Mouse (Mus musculus) forebrain, embryonic 11.5 days (tissue): ENCODE results near the gene Fam219a. TPM values are rescaled to one million over a fixed set of nuclear protein-coding genes. Genes with fewer than 3 reads are reported as not detected.

Experiments used
- ATAC-seq: fragments of 200-750 bp; cut with Nextera tagmentation; replicated peaks from 2 replicates; pipeline ENCODE4 v1.8.0; 2017; ENCODE audit warnings: moderate TSS enrichment; ENCODE audit not compliant: low FRiP score
- DNase-seq: peaks from one replicate; pipeline ENCODE4 v3.0.0-alpha.2; 2017; ENCODE audit warnings: low spot score
- H3K27ac ChIP-seq: fragments of 300-500 bp; sonication (generic); 2 replicates; pipeline ENCODE4 v1.5.1; 2014; ENCODE audit warnings: low read depth, low read length
- H3K27me3 ChIP-seq: fragments of 300-500 bp; sonication (generic); 2 replicates; pipeline ENCODE4 v1.6.1; 2014; ENCODE audit warnings: mild to moderate bottlenecking, low read length, mixed read lengths; ENCODE audit not compliant: control insufficient read depth, insufficient read depth
- H3K36me3 ChIP-seq: fragments of 300-500 bp; sonication (generic); 2 replicates; pipeline ENCODE4 v1.6.1; 2014; ENCODE audit warnings: mild to moderate bottlenecking, low read length, moderate library complexity, mixed read lengths; ENCODE audit not compliant: control insufficient read depth, insufficient read depth
- H3K4me1 ChIP-seq: fragments of 300-500 bp; sonication (generic); replicated peaks from 2 replicates; pipeline ENCODE4 v1.6.1; 2014; ENCODE audit warnings: low read length, mixed read lengths; ENCODE audit not compliant: control insufficient read depth, insufficient read depth
- H3K4me2 ChIP-seq: fragments of 300-500 bp; sonication (generic); 2 replicates; pipeline ENCODE4 v1.6.1; 2014; ENCODE audit warnings: low read depth, mild to moderate bottlenecking, low read length, moderate library complexity, mixed read lengths; ENCODE audit not compliant: severe bottlenecking
- H3K4me3 ChIP-seq: fragments of 300-500 bp; sonication (generic); 2 replicates; pipeline ENCODE4 v1.5.1; 2014; ENCODE audit warnings: low read depth, low read length
- H3K9ac ChIP-seq: fragments of 300-500 bp; sonication (generic); 2 replicates; pipeline ENCODE4 v1.6.1; 2014; ENCODE audit warnings: low read length
- H3K9me3 ChIP-seq: fragments of 300-500 bp; sonication (generic); 2 replicates; pipeline ENCODE4 v1.6.1; 2016; ENCODE audit warnings: low read length, mixed read lengths; ENCODE audit not compliant: control insufficient read depth
- WGBS: fragments of 180-500 bp; shearing (Covaris S2); extraction: QIAGEN DNeasy Blood & Tissue Kit; methylation state at CpG from one replicate; pipeline ENCODE4 v1.1.7; 2014; 5-methylcytosine and 5-hydroxymethylcytosine counted together
- polyA plus RNA-seq: library from polyadenylated mRNA; unstranded; fragments of >200 nt; fragmentation: Nextera tagmentation; extraction: Ambion mirVana; gene quantifications from 2 replicates; pipeline ENCODE4 v1.2.1, GENCODE M21; 2014

Gene Fam219a
- polyA plus RNA-seq, 1 experiment from 2014 or later = 6.7 TPM

- WGBS = 81% methylated on average over 6 of the region's 6 CpGs
- no peak overlapping the region for H3K4me2 ChIP-seq
- H3K4me1 ChIP-seq = peaks cover 7% of the 10 kb centered on the region
- no peak for ATAC-seq
- no peaks in the 10 kb centered on the region for H3K9me3 ChIP-seq
- H3K4me3 ChIP-seq = no peak overlapping the region
- no peaks in the 10 kb centered on the region for H3K27me3 ChIP-seq
- H3K27ac ChIP-seq = no peak overlapping the region
- H3K9ac ChIP-seq = no peak overlapping the region
- no peak for DNase-seq
- H3K36me3 ChIP-seq = no peaks in the 10 kb centered on the region
Measured at GRCm38 (mm10) chr4:41522136-41522535, 47.2 kb downstream of the Fam219a start.

DNA sequence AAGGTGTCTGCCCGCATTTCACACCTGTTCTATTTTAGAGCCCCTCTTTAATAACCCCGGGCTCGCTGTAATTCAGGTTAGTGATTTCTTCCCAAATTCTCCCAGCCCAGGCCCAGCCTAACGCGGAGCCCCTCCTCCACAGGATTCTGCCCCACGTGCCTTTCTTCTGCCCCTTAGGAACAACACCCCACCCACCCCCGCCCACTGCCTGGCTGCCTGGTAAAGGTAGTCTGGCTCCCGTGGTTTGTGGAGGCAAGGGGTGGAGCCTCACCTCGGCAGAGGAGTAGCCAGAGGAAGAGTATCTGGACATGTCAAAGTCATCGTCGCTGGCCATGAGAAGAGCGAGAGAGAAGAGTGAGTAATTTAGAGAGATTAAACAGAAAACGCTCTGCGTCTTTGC, 48.7 kb downstream of the Fam219a start:
- Histone ChIP-seq H3K4me2 (no peak overlapping the region), H3K27me3 (no peaks in the 10 kb centered on the region), H3K27ac (no peak overlapping the region), H3K4me1 (no peaks in the 10 kb centered on the region), H3K9ac (no peak overlapping the region), H3K4me3 (no peak overlapping the region), H3K9me3 (no peaks in the 10 kb centered on the region), H3K36me3 (no peaks in the 10 kb centered on the region)
- DNase-seq = no peak
- WGBS = 46% methylated on average over 14 of the region's 14 CpGs
- ATAC-seq = no peak

- 89% methylated on average over 5 of the region's 5 CpGs for WGBS
Measured at GRCm38 (mm10) chr4:41519195-41519594, 50.1 kb downstream of the Fam219a start.

GRCm38 (mm10) chr4:41518349-41518748, 51.0 kb downstream of the Fam219a start:
- Histone ChIP-seq H3K27ac (no peak overlapping the region), H3K36me3 (no peaks in the 10 kb centered on the region), H3K9me3 (no peaks in the 10 kb centered on the region), H3K27me3 (no peaks in the 10 kb centered on the region), H3K9ac (no peak overlapping the region), H3K4me1 (no peaks in the 10 kb centered on the region), H3K4me2 (no peak overlapping the region), H3K4me3 (no peak overlapping the region)
- 75% methylated on average over 7 of the region's 7 CpGs for WGBS
- ATAC-seq = no peak
- no peak for DNase-seq

More at GRCm38 (mm10) chr4:41519195-41519594, 50.1 kb downstream of the Fam219a start:
- no peaks in the 10 kb centered on the region for H3K4me1 ChIP-seq
- no peaks in the 10 kb centered on the region for H3K9me3 ChIP-seq
- H3K27ac ChIP-seq = no peak overlapping the region
- no peaks in the 10 kb centered on the region for H3K36me3 ChIP-seq
- ATAC-seq = no peak
- no peaks in the 10 kb centered on the region for H3K27me3 ChIP-seq
- no peak for DNase-seq
- no peak overlapping the region for H3K9ac ChIP-seq
- H3K4me3 ChIP-seq = no peak overlapping the region
- no peak overlapping the region for H3K4me2 ChIP-seq

DNA sequence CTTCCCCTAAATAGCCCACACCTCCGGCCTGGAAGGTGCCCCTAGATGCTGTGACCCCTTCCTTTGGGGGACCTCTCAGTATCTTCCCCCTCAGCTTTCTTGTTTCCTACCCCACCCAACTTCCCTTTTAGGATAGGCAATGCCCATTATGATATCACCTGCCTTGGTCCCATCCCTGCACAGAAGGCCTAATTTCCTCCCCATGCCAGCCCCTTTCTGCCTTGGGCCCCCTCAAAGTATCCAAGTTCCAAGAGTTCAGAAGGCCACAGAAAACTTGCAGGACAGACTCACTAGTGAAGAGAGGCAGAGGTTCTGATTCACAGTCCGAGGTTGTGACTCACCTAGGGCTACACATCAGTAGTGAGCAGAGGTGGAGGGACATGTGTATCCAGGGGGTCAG, 52.1 kb downstream of the Fam219a start, which contains the start of gene 1110017D15Rik:
1110017D15Rik (minus strand) TSS at position 101 of the 400 bp plus-strand sequence.
- Histone ChIP-seq H3K4me3 (no peak within 1 kb of the TSS), H3K27me3 (no peaks in the 10 kb centered on the region), H3K9me3 (no peaks in the 10 kb centered on the region), H3K4me1 (no peaks in the 10 kb centered on the region), H3K36me3 (no peaks in the 10 kb centered on the region), H3K4me2 (no peak within 1 kb of the TSS), H3K27ac (no peak within 1 kb of the TSS), H3K9ac (no peak within 1 kb of the TSS)
- ATAC-seq (no peak), DNase-seq (no peak)
- 89% methylated on average over 2 of the region's 2 CpGs for WGBS

DNA sequence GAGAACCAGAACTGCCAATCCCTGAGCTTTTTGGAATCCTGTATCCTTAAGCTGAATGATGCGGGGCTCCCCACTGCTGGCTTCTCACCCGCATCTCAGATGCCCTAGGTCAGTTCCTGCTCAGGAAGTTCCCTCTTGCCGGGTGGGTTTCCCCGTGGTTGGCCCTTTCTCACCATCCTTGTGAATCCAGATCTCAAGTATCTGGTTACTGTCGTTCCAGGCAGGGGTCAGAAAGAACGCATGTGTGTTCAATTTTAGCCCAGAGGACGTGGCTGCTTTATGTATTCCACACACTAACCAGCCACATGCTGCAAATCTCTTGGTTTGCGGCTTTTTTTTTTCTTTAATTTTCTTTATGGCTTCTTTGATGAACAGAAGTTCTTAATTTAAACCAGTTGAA, 55.6 kb downstream of the Fam219a start:
- H3K36me3 ChIP-seq = no peaks in the 10 kb centered on the region
- H3K27ac ChIP-seq = no peak overlapping the region
- no peak for ATAC-seq
- no peaks in the 10 kb centered on the region for H3K27me3 ChIP-seq
- no peaks in the 10 kb centered on the region for H3K4me1 ChIP-seq
- 33% methylated on average over 8 of the region's 8 CpGs for WGBS
- H3K9me3 ChIP-seq = no peaks in the 10 kb centered on the region
- no peak overlapping the region for H3K9ac ChIP-seq
- H3K4me2 ChIP-seq = no peak overlapping the region
- no peak for DNase-seq
- no peak overlapping the region for H3K4me3 ChIP-seq

- H3K4me3 ChIP-seq = no peak overlapping the region
- H3K27ac ChIP-seq = no peak overlapping the region
- no peaks in the 10 kb centered on the region for H3K9me3 ChIP-seq
- WGBS = 28% methylated on average over 4 of the region's 4 CpGs
- no peaks in the 10 kb centered on the region for H3K36me3 ChIP-seq
- DNase-seq (no peak), ATAC-seq (no peak)
- no peaks in the 10 kb centered on the region; the same call in 1 of the 2 replicates for H3K27me3 ChIP-seq
- no peak overlapping the region for H3K9ac ChIP-seq
- H3K4me1 ChIP-seq = no peaks in the 10 kb centered on the region
- H3K4me2 ChIP-seq = no peak overlapping the region
Measured at GRCm38 (mm10) chr4:41513309-41513708, 56.0 kb downstream of the Fam219a start.

DNA sequence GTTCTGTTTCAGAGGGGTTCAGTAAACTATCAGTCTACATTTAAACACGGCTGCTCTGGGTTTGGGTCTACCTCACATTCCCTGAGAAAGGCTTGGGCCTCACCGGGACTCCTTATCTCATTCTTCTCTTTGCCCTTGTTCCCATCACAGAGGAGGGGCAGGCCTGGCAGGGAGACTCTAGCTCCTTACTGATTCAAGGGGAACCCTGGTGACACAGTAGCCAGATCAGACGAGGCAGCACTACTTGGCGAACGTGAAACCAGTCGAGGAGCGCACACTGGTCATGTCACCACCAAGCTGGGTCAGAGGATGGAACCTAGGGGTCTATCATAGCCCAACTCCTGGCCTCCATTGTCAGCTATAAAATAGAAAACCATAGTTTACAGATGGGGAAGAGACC, 61.3 kb downstream of the Fam219a start:
- no peak overlapping the region for H3K4me3 ChIP-seq
- no peaks in the 10 kb centered on the region for H3K9me3 ChIP-seq
- peaks cover 7% of the 10 kb centered on the region; the same call in 1 of the 2 replicates for H3K4me1 ChIP-seq
- H3K9ac ChIP-seq = no peak overlapping the region; the same call in 1 of the 2 replicates
- ATAC-seq (no peak), DNase-seq (no peak)
- 37% methylated on average over 7 of the region's 7 CpGs for WGBS
- H3K27me3 ChIP-seq = no peaks in the 10 kb centered on the region; the same call in 1 of the 2 replicates
- H3K36me3 ChIP-seq = no peaks in the 10 kb centered on the region
- peak overlapping the region; percentile 89 for H3K4me2 ChIP-seq
- H3K27ac ChIP-seq = no peak overlapping the region

DNA sequence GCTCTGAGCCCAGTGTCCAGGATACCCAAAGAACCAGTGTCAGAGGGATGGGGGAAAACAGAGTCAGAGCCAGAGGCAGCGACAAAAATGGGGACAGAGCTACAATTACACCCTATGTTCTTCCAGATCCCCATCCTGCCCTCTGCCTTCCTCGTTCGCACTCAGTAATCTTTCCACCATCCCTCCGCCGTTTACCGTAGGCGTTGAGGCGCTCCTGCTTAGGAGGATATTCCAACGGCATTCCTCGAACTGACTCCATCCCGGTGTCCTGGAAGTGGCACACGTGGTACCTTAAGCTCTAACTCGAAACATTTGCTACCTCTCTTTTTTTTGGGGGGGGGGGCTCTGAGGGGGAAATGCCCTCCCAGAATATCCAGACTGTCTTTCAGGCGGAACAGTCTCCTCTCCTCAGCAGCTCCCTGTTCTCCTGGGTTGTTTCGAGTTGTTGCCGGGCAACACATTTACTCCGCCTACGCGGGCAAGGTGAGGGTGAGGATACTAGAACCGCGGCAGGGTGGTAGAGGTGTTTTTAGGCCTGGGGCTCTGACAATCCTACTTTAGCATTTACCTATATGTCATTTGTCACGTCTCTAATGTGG, 61.9 kb downstream of the Fam219a start:
- H3K4me3 ChIP-seq = peak overlapping the region; percentile 48
- DNase-seq (no peak), ATAC-seq (0 out of 2 replicates have a peak, but pooled peaks have one; percentile 4)
- H3K36me3 ChIP-seq = no peaks in the 10 kb centered on the region
- H3K4me1 ChIP-seq = peaks cover 7% of the 10 kb centered on the region; the same call in 1 of the 2 replicates
- H3K9ac ChIP-seq = peak overlapping the region; percentile 86
- peak overlapping the region; percentile 46; the same call in 1 of the 2 replicates for H3K27ac ChIP-seq
- no peaks in the 10 kb centered on the region; the same call in 1 of the 2 replicates for H3K27me3 ChIP-seq
- peak overlapping the region; percentile 89 for H3K4me2 ChIP-seq
- no peaks in the 10 kb centered on the region for H3K9me3 ChIP-seq
- WGBS = 2% methylated on average over 22 of the region's 22 CpGs
